Mouse (Mus musculus): ENCODE measurements around the gene Copb1.

DNA sequence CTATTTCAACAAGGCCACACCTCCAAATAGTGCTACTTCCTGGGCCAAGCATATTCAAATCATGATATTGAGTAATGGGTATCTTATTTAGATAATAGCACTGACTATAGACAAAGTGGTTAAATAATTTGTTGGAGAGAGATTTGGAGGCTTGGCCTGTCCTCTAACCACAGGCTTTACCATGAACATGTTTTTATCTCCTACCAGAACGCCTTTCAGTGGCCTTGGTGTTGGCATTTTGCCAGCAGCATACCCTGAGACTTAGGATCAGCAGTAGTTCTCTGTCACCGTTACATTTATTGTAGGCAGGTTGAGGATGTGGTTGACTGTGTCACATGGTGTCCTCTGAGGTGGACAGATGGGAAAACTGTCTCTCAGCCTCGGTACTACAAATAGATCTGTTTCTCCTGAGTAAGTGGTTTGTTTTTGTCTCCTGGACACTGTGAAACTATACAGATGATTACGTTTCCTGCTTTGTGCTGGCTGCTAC, 46.8 kb upstream of the Copb1 start:
- no peak for TF ChIP-seq CTCF (IDR thresholded peaks at IDR 0.05; ENCODE audit: low read depth)
- no peak for TF ChIP-seq EP300 (IDR thresholded peaks at IDR 0.05; ENCODE audit: low read depth)

All from liver, embryonic 14.5 days (tissue).